Mouse (Mus musculus) spleen, adult 2 months (tissue): Measurements from ENCODE around the gene Krtap28-13.

Source experiments
- CTCF ChIP-seq: fragments of 200-500 bp; IDR thresholded peaks from 2 replicates; pipeline ENCODE4 v1.5.1; 2011; ENCODE audit warnings: mild to moderate bottlenecking, inconsistent platforms; ENCODE audit not compliant: insufficient read depth, insufficient read length, insufficient replicate concordance; ENCODE audit errors: extremely low read depth
- POLR2A ChIP-seq: fragments of 200-500 bp; IDR thresholded peaks from 2 replicates; pipeline ENCODE4 v1.6.1; 2011; ENCODE audit warnings: low read depth, low read length, inconsistent platforms

GRCm38 (mm10) chr1:83110992-83111391 is 50.3 kb downstream of the Krtap28-13 start:
- TF ChIP-seq CTCF: no peak
- TF ChIP-seq POLR2A: no peak
